Mouse (Mus musculus) activated CD4-positive, CD25-positive, alpha-beta regulatory T cell, adult 4 months (primary cell): ENCODE results near the gene Smurf1. TPM values are rescaled to one million over a fixed set of nuclear protein-coding genes. Genes with fewer than 3 reads are reported as not detected.

Experiments used
- ATAC-seq: one replicate; pipeline ENCODE4 v1.8.0; 2017
- polyA plus RNA-seq, 2 experiments: library from polyadenylated mRNA; unstranded; fragments of 100-300 nt; shearing (Covaris generic); gene quantifications; one replicate each; pipeline ENCODE4 v1.2.1; 2017

The Smurf1 gene
- polyA plus RNA-seq, 2 experiments from 2014 or later = 4.0 to 5.2 TPM

GRCm38 (mm10) chr5:144912519-144913310 lies 52.9 kb downstream of the Smurf1 start:
- ATAC-seq = no peak

GRCm38 (mm10) chr5:144909521-144909920 lies 56.1 kb downstream of the Smurf1 start:
- ATAC-seq = no peak

DNA sequence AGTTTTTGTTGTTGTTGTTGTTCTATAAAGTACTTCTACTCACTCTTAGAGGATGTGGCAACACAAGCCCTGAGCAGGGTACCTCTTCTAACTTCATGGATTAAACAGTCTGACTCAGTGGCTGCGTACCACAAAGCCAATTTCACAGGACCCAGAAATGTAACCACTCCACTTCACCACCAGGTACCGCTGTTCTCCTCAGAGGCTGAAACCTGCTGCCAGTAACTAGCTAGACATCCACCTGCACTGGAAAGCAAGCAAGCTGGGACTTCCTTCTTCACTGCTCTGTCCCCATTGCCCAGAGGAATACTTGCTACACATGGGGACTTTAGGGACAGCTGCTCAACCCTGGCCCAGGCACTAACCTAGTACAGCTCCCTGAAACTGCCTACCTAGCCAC lies 58.1 kb downstream of the Smurf1 start:
- ATAC-seq = no peak

DNA sequence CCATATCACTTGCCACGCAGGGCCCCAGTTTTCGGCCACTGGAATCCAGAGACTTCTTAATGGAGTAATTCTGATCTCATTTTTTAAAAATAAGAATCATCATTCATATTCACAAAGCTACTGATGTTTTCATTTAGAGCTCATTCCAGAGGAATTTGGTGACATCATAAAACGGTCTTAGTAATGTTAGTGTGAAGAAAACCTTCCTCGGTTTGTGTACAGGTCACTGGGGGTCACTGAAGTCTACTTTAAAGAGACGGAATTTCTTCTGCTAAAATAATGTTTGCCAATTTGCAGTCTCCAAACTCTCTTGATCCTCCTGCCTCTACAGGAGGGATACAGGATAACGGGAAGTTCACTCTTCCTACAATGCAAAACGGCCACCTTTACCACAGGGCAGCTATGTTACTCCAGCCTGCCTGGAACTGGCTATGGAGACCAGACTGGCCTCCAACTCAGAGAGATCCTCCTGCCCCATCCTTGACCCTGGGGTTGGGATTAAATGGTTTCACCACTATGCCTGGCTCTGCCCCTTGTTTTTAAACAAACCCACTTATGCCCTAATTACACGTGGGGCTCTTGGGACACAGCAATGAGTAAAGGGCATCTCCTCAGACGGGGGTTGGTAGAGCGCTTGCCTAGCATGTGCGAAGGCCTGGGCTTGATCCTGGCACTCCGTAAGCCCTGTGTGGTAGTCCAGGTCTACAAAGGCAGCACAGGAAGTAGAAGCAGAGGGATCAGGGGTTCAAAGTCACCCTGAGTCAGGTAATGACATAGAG lies 61.1 kb downstream of the Smurf1 start:
- no peak for ATAC-seq

GRCm38 (mm10) chr5:144901791-144902190 lies 63.9 kb downstream of the Smurf1 start:
- no peak for ATAC-seq

GRCm38 (mm10) chr5:144901035-144901434 lies 64.6 kb downstream of the Smurf1 start:
- no peak for ATAC-seq

GRCm38 (mm10) chr5:144898448-144899052 lies 67.1 kb downstream of the Smurf1 start:
- ATAC-seq = no peak

GRCm38 (mm10) chr5:144897881-144898280 lies 67.8 kb downstream of the Smurf1 start:
- ATAC-seq = no peak

DNA sequence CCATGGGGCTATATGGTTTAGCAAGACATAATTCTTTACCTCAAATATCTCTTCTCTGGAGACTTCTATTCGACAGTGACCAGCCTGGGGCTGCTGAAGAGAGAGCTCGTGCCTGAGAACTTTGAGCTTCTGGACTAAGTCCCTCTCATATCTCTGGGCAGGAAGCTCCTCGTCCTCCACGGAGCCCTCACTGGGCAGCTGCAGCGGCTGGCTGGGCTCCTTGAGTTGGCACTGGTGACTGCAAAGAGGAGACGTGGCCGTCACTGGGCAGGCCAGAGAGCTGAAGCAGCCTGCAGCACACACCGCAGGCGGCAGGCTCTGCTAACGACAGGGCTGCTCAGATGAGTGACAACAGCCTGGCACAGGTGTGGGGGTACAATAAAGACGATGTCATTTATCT lies 74.4 kb downstream of the Smurf1 start:
- ATAC-seq = no peak

DNA sequence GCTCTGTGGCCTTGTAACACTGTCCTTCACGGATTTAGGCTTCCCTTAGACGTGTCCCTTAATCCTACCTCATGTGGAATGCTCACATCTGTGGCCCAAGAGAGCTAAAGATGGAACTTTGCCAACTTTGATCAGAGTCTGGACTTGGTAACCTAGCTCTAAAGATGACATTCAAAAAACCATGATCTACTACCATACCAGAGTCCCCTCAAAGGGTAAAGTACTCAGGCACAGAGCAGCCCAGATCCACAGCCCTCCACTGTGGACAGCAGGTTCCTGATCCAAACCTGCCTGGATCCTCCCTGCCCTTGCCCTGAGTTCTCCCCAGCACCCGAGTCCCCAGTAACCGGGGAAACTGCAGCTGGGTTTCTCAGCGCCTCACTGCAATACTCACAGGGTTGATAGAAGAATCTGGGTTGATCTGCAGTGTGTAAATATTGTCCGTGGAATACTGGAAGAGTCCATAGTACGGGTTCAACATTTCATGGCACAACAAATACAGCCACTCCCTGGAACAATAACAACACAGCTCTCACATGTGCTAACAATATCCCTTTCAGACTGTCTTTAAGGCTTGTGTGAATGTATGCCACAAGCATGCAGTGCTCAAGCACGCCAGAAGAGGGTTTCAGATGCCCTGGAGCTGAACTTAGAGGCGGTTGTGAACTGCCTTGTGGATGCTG lies 79.5 kb downstream of the Smurf1 start:
- ATAC-seq = no peak

- no peak for ATAC-seq
Measured at GRCm38 (mm10) chr5:144884629-144885217, 80.9 kb downstream of the Smurf1 start.

DNA sequence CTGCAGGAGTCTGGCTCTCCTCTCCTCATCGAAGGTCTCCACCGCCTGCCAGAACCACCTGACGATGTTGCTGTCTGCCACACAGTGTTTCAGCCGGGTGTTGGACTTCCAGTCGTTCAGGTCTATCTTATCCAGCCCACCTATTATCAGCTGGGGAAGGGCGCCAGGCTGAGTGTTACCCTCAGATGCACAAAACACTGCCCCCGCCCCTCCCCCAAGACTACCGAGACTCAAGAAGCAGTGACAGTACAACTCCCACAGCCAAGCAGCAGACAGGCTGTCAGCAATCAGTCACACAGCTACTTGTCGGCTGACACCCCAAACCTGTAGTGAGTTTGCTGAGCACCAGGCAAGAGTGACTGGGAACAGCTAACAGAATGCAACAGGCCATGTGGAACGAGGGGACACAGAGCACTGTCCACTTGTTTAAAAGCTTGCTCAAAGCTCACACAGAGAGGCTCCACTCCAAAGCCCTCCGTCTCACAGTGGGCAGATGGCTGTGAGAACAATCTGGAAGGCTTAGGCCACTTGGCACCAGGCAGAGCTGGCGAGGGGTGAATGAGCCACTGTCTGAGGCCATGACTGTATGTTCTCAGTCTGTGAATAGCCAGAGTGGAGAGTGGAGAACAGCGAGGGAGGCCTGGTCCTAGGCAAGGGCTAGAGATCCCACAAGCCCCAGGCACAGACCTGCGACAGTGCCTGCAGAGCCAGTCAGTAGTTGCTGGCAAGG lies 83.8 kb downstream of the Smurf1 start:
- no peak for ATAC-seq

- no peak for ATAC-seq
Measured at GRCm38 (mm10) chr5:144877021-144877420, 88.6 kb downstream of the Smurf1 start.

DNA sequence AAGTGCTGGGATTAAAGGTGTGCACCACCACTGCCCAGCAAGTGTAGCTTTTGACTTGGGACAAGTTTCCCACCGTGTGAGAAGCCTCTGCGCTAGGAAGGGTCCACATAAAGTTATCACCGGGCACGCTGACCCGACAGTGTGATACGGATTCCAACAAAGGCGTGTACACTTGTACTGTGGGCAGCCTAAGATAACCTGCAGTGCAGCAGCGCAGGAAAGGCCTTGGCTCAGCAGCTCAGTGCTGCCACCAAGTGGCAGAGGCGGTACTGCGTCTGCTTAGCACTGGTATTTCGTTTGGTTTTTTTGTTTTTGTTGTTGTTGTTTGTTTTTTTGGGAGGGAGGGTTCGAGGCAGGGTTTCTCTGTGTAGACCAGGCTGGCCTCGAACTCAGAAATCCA lies 89.8 kb downstream of the Smurf1 start:
- peak; percentile 49 for ATAC-seq

GRCm38 (mm10) chr5:144875227-144875626 lies 90.4 kb downstream of the Smurf1 start:
- ATAC-seq = no peak

GRCm38 (mm10) chr5:144872867-144873266 lies 92.8 kb downstream of the Smurf1 start:
- no peak for ATAC-seq

DNA sequence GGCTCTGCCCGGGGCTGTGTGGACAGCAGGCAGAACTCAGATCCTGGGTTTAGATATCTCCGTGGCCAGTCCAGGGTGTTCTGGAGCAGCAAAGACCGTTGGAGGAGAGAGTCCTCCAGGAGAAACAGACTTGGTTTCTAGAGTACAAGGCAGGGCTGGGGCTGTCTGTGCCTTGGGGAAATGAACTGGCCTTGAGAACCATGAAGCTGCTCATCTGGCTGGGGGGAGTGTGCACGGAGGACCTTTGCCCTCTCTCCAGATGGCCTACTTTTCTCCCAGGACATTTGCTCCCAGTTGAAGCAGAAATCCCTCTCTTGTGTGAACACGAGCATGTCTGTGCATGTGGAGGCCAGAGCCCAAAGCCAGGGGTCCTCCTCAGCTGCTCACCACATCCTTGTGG lies 93.3 kb downstream of the Smurf1 start:
- no peak for ATAC-seq

DNA sequence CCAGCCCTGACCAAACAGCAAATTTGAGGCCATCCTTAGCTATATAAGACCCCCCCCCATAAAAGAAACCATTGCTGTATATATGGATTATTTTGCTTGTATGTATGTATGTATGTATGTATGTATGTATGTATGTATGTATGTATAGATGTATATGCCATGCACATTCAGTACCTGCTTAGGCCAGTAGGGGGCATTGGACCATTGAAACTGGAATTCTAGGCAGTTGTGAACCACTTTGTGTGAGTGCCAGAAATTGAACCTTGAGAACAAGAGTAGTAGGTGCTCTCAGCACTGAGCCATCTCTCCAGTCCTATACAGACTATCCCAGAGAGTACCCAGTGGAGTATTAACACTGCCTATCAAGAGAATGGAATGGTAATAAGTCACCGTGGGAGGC lies 93.9 kb downstream of the Smurf1 start:
- no peak for ATAC-seq

DNA sequence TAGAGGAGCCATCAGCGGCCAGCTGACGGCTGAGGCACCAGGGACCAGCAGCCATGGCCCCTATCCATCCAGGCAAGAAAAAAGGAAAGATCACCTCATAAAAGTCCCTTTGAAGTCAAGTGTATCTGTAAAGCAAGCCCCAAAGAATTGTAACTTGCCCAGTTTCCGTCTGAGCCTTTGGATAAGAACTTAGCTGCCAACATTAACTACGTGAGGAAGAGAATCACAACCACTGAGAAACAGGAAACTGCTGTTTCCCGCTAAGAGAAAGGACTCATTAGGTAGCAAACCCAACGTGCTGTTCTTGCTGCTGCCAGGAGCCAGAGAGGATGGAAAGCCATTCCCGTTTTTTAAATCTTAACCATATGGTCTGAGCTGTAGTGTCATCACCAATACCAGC lies 94.9 kb downstream of the Smurf1 start:
- no peak for ATAC-seq

DNA sequence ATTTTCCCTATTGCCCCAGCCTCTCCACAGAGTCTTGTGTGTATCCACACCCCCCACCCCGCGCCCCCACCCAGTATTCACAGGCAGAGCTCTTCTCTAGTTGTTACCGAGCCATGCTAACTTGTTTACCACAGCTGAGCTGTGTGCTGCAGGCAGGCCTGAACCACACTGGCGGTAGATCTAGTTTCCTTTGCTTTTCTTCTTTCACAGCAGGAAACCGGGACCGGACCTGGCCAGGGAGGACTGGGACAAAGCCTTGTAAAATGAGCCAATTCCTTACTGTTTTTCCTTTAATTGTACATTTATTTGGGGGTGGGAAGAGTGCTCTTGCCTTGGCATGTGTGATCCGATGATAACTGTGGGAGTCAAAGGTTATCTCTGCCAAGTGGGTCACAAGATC lies 96.2 kb downstream of the Smurf1 start:
- no peak for ATAC-seq

GRCm38 (mm10) chr5:144866923-144867322 lies 98.7 kb downstream of the Smurf1 start:
- ATAC-seq = no peak

DNA sequence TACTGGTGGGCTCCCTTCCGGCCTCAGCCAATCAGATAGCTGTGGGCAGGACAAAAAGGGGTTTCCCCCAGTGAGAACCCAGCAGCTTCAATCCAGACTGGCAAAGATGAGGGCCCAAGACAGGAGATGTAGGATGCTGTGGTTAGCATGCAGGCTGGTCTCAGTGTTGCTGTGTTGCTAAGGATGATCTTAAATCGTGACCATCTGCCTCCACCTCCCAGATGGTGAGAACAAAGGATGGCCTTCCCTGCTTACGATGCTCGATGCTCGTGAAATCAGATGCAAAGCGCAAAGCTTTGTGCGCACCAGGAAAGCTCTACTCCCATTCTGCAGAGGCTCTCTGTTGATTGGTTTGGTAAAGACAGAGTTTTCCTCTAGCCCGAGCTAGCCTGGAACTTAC lies 104.7 kb downstream of the Smurf1 start:
- no peak for ATAC-seq
